Mouse (Mus musculus) limb, embryonic 11.5 days (tissue): ENCODE measurements around the gene 4933402J07Rik. TPM values are rescaled to one million over a fixed set of nuclear protein-coding genes. Genes with fewer than 3 reads are reported as not detected.

Experiments
- ATAC-seq: fragments of 200-750 bp; cut with Nextera tagmentation; 2 replicates; pipeline ENCODE4 v1.8.0; 2017; ENCODE audit warnings: low read depth; ENCODE audit not compliant: insufficient number of reproducible peaks, low FRiP score, low TSS enrichment
- DNase-seq: peaks from one replicate; pipeline ENCODE4 v3.0.0-alpha.2; 2015; ENCODE audit warnings: low spot score
- H3K27ac ChIP-seq: fragments of 300-500 bp; sonication (generic); replicated peaks from 2 replicates; pipeline ENCODE4 v1.5.1; 2014; ENCODE audit warnings: low read depth, mild to moderate bottlenecking, low read length
- H3K27me3 ChIP-seq: fragments of 300-500 bp; sonication (generic); 2 replicates; pipeline ENCODE4 v1.6.1; 2014; ENCODE audit warnings: mild to moderate bottlenecking, low read length, mixed read lengths; ENCODE audit not compliant: control insufficient read depth, insufficient read depth
- H3K36me3 ChIP-seq: fragments of 300-500 bp; sonication (generic); 2 replicates; pipeline ENCODE4 v1.6.1; 2014; ENCODE audit warnings: mild to moderate bottlenecking, low read length, moderate library complexity, mixed read lengths; ENCODE audit not compliant: control insufficient read depth, insufficient read depth
- H3K4me1 ChIP-seq: fragments of 300-500 bp; sonication (generic); 2 replicates; pipeline ENCODE4 v1.6.1; 2014; ENCODE audit warnings: low read length, mixed read lengths; ENCODE audit not compliant: control insufficient read depth, insufficient read depth
- H3K4me2 ChIP-seq: fragments of 300-500 bp; sonication (generic); 2 replicates; pipeline ENCODE4 v1.6.1; 2014; ENCODE audit warnings: low read depth, mild to moderate bottlenecking, moderate library complexity; ENCODE audit not compliant: severe bottlenecking
- H3K4me3 ChIP-seq: fragments of 300-500 bp; sonication (generic); 2 replicates; pipeline ENCODE4 v1.5.1; 2014; ENCODE audit warnings: low read depth, low read length
- H3K9ac ChIP-seq: fragments of 300-500 bp; sonication (generic); 2 replicates; pipeline ENCODE4 v1.6.1; 2014; ENCODE audit warnings: mild to moderate bottlenecking, low read length
- H3K9me3 ChIP-seq: fragments of 300-500 bp; sonication (generic); 2 replicates; pipeline ENCODE4 v1.6.1; 2016; ENCODE audit warnings: low read length; ENCODE audit not compliant: control insufficient read depth
- WGBS: fragments of 180-500 bp; shearing (Covaris S2); extraction: QIAGEN DNeasy Blood & Tissue Kit; methylation state at CpG from one replicate; pipeline ENCODE4 v1.1.7; 2014; 5-methylcytosine and 5-hydroxymethylcytosine counted together
- polyA plus RNA-seq: library from polyadenylated mRNA; unstranded; fragments of >200 nt; fragmentation: Nextera tagmentation; extraction: Ambion mirVana; gene quantifications from 2 replicates; pipeline ENCODE4 v1.2.1, GENCODE M21; 2014

4933402J07Rik gene
- polyA plus RNA-seq = not detected in 2 replicates

DNA sequence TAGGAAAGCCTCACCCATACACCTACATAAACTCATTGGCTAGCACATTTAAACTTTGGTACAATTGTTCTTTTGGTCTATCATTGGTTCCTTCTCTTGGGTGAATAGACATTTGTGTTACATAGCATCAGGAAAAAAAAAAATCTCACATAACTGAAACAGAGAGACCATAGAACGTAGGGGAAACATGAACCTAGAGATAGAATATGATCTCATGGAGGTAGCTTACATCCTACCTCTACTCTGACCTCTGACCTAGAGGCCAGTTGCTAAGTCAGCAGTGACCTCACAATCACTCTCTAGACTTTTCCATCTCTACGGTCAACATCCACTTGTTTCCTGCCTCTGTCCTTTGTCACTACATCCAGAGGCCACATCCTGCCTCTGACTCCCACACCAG lies at the start of gene 4933402J07Rik:
Gene 4933402J07Rik (plus strand): TSS at position 301 of the 400 bp plus-strand sequence.
- Histone ChIP-seq H3K9ac (no peak within 1 kb of the TSS), H3K27me3 (no peaks in the 10 kb centered on the region), H3K36me3 (no peaks in the 10 kb centered on the region), H3K4me3 (no peak within 1 kb of the TSS), H3K4me2 (no peak within 1 kb of the TSS), H3K27ac (no peak within 1 kb of the TSS), H3K9me3 (no peaks in the 10 kb centered on the region), H3K4me1 (no peaks in the 10 kb centered on the region)
- DNase-seq (no peak), ATAC-seq (no peak)
- WGBS = 78% methylated on average over 2 of the region's 2 CpGs

- 98% methylated on average over 3 of the region's 3 CpGs for WGBS
- no peak overlapping the region for H3K27ac ChIP-seq
Observed at GRCm38 (mm10) chr8:87517132-87517531, 46.5 kb upstream of the 4933402J07Rik start.

GRCm38 (mm10) chr8:87525006-87525405 lies 38.6 kb upstream of the 4933402J07Rik start:
- Histone ChIP-seq H3K9me3 (no peaks in the 10 kb centered on the region), H3K27ac (no peak overlapping the region), H3K4me3 (no peak overlapping the region), H3K9ac (no peak overlapping the region), H3K27me3 (no peaks in the 10 kb centered on the region), H3K36me3 (no peaks in the 10 kb centered on the region), H3K4me1 (no peaks in the 10 kb centered on the region), H3K4me2 (no peak overlapping the region)
- WGBS = 79% methylated on average over 1 of the region's 1 CpGs
- no peak for ATAC-seq
- DNase-seq = no peak

More at GRCm38 (mm10) chr8:87517132-87517531, 46.5 kb upstream of the 4933402J07Rik start:
- H3K27me3 ChIP-seq = no peaks in the 10 kb centered on the region
- H3K36me3 ChIP-seq = no peaks in the 10 kb centered on the region
- DNase-seq = no peak
- no peak overlapping the region for H3K4me2 ChIP-seq
- H3K4me3 ChIP-seq = no peak overlapping the region
- ATAC-seq = no peak
- no peaks in the 10 kb centered on the region for H3K4me1 ChIP-seq
- H3K9me3 ChIP-seq = no peaks in the 10 kb centered on the region
- H3K9ac ChIP-seq = no peak overlapping the region

GRCm38 (mm10) chr8:87531176-87531575 lies 32.5 kb upstream of the 4933402J07Rik start:
- WGBS = 56% methylated on average over 4 of the region's 4 CpGs
- Histone ChIP-seq H3K9ac (no peak overlapping the region), H3K36me3 (no peaks in the 10 kb centered on the region), H3K9me3 (no peaks in the 10 kb centered on the region), H3K4me3 (no peak overlapping the region), H3K4me2 (no peak overlapping the region), H3K27ac (no peak overlapping the region), H3K4me1 (0 out of 2 replicates have a peak, but pooled peaks cover 3% of the 10 kb centered on the region), H3K27me3 (no peaks in the 10 kb centered on the region)
- DNase-seq (peak; percentile 36), ATAC-seq (no peak)

GRCm38 (mm10) chr8:87533476-87533875 lies 30.2 kb upstream of the 4933402J07Rik start:
- no peaks in the 10 kb centered on the region for H3K27me3 ChIP-seq
- H3K9me3 ChIP-seq = no peaks in the 10 kb centered on the region
- no peaks in the 10 kb centered on the region for H3K36me3 ChIP-seq
- ATAC-seq (no peak), DNase-seq (no peak)
- H3K9ac ChIP-seq = no peak overlapping the region
- no peak overlapping the region for H3K4me2 ChIP-seq
- H3K4me1 ChIP-seq = 0 out of 2 replicates have a peak, but pooled peaks cover 3% of the 10 kb centered on the region
- H3K27ac ChIP-seq = no peak overlapping the region
- WGBS = 85% methylated on average over 4 of the region's 4 CpGs
- H3K4me3 ChIP-seq = no peak overlapping the region

- no peaks in the 10 kb centered on the region for H3K9me3 ChIP-seq
- H3K27ac ChIP-seq = no peak overlapping the region
- H3K4me2 ChIP-seq = no peak overlapping the region
- 42% methylated on average over 2 of the region's 2 CpGs for WGBS
- no peaks in the 10 kb centered on the region for H3K27me3 ChIP-seq
- H3K9ac ChIP-seq = no peak overlapping the region
- DNase-seq (peak; percentile 25), ATAC-seq (no peak)
- H3K4me3 ChIP-seq = no peak overlapping the region
- H3K4me1 ChIP-seq = 0 out of 2 replicates have a peak, but pooled peaks cover 3% of the 10 kb centered on the region
- no peaks in the 10 kb centered on the region for H3K36me3 ChIP-seq
Observed at GRCm38 (mm10) chr8:87534846-87535245, 28.8 kb upstream of the 4933402J07Rik start.

- no peaks in the 10 kb centered on the region for H3K9me3 ChIP-seq
- H3K27me3 ChIP-seq = no peaks in the 10 kb centered on the region
- DNase-seq (peak; percentile 94), ATAC-seq (peak; percentile 81)
- no peak overlapping the region for H3K27ac ChIP-seq
- H3K4me3 ChIP-seq = no peak overlapping the region
- 0 out of 2 replicates have a peak, but pooled peaks cover 3% of the 10 kb centered on the region for H3K4me1 ChIP-seq
- 7% methylated on average over 23 of the region's 23 CpGs for WGBS
- H3K9ac ChIP-seq = no peak overlapping the region
- H3K36me3 ChIP-seq = no peaks in the 10 kb centered on the region
- peak overlapping the region; percentile 13; the same call in 1 of the 2 replicates for H3K4me2 ChIP-seq
Observed at GRCm38 (mm10) chr8:87536615-87537329, 26.9 kb upstream of the 4933402J07Rik start.

DNA sequence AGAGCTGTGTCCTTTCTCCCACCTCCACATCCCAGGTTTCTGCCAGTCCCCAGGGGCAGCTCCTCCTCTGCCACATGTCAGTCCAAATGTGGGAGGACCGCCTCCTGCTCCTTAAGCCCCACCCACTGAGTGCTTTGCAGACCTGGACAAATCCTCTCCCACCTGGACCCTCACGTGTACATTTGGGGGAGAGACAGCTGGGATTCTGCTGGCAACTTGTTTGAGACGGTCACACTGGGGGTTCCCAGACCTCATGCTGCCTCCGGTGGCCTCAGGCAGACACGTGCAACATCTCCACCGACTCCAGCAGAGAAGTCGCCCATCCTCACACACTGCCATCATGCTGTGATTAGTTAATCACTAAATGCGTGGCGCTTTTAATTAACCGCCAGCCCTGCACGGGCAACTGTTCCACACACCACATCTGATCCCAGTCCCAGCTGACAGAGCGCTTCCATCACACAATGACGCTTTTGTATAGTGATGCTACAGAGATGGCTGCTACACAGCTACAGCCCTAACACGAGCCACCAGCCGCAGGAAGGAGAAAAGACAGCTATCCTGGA lies 23.7 kb upstream of the 4933402J07Rik start:
- Histone ChIP-seq H3K36me3 (no peaks in the 10 kb centered on the region), H3K4me1 (no peaks in the 10 kb centered on the region), H3K4me2 (no peak overlapping the region), H3K27ac (no peak overlapping the region), H3K4me3 (no peak overlapping the region), H3K9me3 (no peaks in the 10 kb centered on the region), H3K9ac (no peak overlapping the region), H3K27me3 (no peaks in the 10 kb centered on the region)
- 36% methylated on average over 15 of the region's 15 CpGs for WGBS
- ATAC-seq (no peak), DNase-seq (no peak)
